Mouse (Mus musculus) T-helper 1 cell (primary cell): ENCODE results near the gene Pcif1.

ENCODE experiments used
- in situ Hi-C: fragments of 300-600 bp; cut with MboI, MseI; formaldehyde crosslinking; loops from one replicate; pipeline ENCODE4 v1.15.1; 2025; ENCODE audit warnings: high pct_unique_total_duplicates

Gene Pcif1

DNA sequence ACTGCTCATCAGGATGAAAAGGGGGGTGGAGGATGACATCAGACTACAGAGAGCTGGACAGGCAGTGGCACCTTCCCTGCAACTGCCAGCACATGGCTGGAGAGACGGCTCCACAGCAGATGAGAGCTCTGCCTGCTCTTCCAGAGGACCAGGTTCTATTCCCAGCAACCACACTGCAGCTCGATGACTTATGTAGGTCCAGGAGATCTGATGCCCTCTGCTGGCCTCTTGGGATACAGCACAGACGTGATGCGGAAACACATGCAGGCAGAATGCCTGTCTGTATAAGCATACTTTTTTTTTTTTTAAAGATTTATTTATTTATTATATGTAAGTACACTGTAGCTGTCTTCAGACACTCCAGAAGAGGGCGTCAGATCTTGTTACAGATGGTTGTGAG is 39.2 kb downstream of the Pcif1 start:
- in situ Hi-C loops, result no loop called here

- in situ Hi-C loops, result no loop called here
These were observed 42.9 kb downstream of the Pcif1 start for GRCm38 (mm10) chr2:164921984-164922383.

- in situ Hi-C loops, result no loop called here
These were observed 44.2 kb downstream of the Pcif1 start for GRCm38 (mm10) chr2:164923291-164923690.

DNA sequence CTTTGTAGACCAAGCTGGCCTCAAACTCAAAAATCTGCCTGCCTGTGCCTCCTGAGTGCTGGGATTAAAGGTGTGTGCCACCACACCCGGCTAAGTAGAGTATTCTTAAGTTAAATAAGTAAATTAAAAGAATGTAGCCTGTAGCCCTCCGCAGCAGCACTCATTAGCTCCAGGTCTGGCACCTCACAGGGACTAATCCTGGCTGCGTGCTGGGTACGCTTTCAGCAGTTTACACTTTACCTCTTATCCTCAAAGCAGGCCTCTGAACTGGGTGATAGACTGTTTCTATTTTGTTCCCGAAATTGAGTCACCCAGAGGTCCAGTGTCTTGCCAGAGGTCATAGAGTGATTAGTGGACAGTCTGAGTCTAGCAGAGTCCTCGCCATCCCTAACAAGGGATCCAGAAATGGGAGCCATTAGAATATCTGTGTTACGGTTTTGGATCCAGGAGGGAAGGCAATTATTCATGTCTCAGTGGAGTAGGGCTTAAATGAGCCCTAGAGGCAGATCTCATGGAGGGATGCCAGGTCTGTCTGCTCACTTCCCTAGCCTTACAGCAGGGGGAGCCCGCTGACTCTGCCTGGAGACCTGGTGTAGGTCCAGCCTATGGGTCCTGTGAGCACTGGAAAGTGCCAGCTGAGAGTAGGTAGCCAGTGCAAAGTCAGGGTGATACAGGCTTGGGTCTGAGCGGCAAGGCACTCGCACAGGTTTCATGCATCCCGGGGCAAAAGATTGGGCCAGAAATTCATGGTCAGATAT is 45.2 kb downstream of the Pcif1 start:
- in situ Hi-C loops, result no loop called here

DNA sequence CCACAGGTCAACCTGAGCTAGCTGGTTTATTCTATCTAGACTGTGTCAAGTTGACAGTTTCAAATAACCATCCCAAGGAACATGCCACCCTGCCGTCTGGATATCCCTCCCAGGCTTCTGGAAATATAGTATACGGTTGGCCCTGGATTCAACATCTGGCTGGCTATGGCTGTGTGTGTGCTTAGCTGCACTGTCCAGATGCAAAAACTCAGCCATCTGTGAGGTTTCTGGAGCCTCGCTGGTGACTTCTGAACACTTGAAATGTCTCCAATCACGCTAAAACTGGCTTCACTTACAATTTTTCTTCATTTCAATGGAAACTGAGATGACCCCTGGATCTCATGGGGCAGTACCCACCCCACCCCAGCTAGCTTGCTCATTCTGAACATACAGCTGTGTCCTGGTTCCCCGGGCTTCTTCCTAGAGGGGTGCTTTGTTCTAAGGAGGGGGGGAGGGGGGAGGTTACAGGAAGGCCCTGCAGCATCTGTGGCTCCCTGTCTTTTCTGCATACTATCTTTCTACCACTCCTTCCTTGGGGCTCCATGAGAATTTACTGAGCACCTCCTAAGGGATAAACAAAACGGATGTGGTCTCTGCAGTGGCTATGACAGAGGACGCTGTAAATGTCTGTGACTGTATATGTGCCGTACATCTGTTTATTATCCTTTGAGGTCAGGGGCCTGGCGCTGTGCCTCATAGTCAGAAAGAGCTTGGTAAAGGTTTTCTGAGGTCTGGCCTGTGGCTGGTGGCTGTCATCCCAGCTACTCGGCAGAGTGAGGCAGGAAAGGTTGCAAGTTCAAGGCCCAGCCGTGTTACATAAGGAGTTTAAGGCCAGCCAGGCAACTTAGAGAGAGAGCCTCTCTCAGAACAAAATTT is 51.8 kb downstream of the Pcif1 start:
- in situ Hi-C loops, result no loop called here

- in situ Hi-C loops, result no loop called here
These were observed 54.4 kb downstream of the Pcif1 start for GRCm38 (mm10) chr2:164933534-164933933.

- in situ Hi-C loops, result no loop called here
These were observed 56.9 kb downstream of the Pcif1 start for GRCm38 (mm10) chr2:164935991-164936390.

DNA sequence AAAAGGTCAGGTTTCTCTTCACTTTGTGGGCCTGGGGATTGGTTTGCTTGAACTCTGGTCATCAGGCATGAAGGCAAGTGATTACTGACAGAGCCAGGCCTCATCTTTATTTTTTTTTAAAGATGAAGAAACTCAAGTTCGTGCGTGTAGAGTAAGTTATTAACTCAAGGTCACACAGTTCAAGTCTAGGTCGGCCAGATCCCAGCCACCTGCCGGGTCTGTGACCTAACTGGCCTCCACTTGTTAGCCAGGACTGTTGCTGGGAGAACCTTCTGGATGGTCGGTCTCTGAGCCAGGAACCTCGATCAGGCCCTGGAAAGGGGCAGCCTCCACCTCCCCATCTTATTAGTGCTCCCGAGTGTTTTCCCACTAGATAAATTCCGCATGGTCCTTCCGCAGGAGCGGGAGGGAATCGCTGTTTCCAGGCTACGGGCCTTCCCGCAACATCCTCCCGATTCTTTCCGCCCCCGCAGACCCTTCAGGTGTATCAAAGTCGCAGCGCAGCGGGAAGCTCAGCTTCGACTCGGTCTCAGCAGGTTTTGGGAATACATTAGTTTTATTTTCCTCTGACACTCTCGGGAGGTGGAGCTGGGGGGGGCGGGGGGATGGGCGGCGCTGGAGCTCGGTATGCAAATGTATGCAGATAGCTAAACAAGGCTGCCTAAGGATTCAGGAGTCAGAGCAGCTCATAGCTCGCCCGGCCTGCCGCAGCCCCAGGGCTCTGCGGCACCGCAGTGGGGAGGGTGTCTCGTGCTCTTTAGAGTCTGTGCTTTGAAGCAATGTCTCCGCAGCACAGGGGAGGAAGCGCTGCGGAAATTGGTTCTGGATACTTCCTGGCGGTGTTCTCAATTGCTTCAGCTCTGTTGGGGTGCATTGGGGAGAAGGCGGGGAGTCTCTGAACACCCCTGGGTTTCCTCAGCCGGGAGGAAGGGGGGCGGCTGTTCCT is 59.3 kb downstream of the Pcif1 start:
- in situ Hi-C loops, result no loop called here

DNA sequence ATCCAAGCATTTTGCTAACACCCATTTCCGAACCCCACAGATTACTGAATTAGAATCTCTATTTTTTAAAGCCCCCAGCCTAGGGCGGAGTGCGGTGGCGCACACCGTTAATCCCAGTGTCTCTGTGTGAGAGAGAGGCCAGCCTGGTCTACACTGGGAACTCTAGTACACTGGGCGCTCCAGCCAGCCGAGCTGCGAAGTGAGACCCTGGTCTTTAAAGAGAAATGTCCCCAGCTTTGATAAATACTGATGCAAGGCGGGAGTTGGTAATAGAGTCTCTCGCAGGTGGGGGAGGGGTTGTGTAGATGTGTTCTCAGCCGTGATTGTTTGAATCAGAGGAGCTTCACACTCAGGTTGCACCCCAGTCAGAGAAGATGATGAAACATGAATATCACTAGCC is 60.0 kb downstream of the Pcif1 start:
- in situ Hi-C loops, result no loop called here

- in situ Hi-C loops, result no loop called here
These were observed 61.2 kb downstream of the Pcif1 start, which contains the start of gene Mmp9 for GRCm38 (mm10) chr2:164940140-164940830. Gene Mmp9 (plus strand): TSS chr2:164940780.

DNA sequence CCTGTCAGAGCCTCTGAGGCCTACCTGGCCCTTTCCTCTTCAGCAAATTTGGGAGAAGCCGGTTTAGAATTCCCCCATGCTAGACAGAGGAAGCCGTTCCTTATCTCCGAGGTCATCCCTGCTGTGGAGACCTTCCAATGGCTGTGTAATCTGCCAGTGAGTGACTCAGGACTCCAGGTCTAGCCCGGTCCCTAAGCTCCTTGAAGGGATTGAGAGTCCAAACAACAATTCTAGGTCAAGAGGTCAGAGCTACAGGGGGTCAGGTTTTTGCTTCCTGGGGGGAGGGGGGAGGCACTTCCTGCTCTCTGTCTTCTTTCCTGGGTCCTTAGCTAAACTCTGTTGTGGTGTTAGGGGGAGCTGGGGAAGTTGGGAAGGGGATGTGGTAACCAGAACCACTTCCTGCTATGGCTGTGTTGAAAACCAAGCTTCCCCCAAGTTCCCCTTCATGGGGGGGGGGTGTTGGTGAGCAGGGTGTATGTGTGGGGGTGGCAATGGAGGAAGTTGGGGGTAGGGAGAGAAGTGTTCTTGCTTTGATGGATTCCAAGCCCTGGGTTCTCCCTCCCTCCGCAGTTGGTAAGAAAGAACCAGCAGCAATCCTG is 63.7 kb downstream of the Pcif1 start:
- in situ Hi-C loops, result no loop called here
